Mouse (Mus musculus): ENCODE measurements at regions not wholly inside any gene's neighbourhood (a gene's known extent, or its start where the extent isn't known, plus 50 kb on each side); places are given as distances from the start of the nearest gene placed in this dataset.
A peak's percentile ranks its signal among the peaks of the same experiment; 100 is the strongest.

- Histone ChIP-seq H3K4me3 (ENCODE audit: low read depth, low read length) (no peak overlapping the region), H3K27me3 (replicated peaks; ENCODE audit: control insufficient read depth, insufficient read depth, low read length) (no peaks in the 10 kb centered on the region), H3K9me3 (ENCODE audit: control insufficient read depth) (no peaks in the 10 kb centered on the region), H3K27ac (ENCODE audit: low read depth, low read length) (no peak overlapping the region), H3K36me3 (ENCODE audit: control insufficient read depth, insufficient read depth) (no peaks in the 10 kb centered on the region), H3K4me1 (replicated peaks; ENCODE audit: control insufficient read depth, insufficient read depth, low read length) (no peaks in the 10 kb centered on the region), H3K9ac (ENCODE audit: low read depth, low read length) (no peak overlapping the region), H3K4me2 (replicated peaks; ENCODE audit: low read depth) (no peak overlapping the region)
- no peak for ATAC-seq
- TF ChIP-seq CTCF (IDR thresholded peaks at IDR 0.05; ENCODE audit: low read depth): no peak
- WGBS: 64% methylated on average over 8 of the region's 8 CpGs
Measured at GRCm38 (mm10) chr12:91948602-91949167, 99.7 kb upstream of the Sel1l start.

GRCm38 (mm10) chr12:91947998-91948397 is 99.0 kb upstream of the Sel1l start:
- Histone ChIP-seq H3K9me3 (ENCODE audit: control insufficient read depth) (no peaks in the 10 kb centered on the region), H3K9ac (ENCODE audit: low read depth, low read length) (no peak overlapping the region), H3K4me1 (replicated peaks; ENCODE audit: control insufficient read depth, insufficient read depth, low read length) (no peaks in the 10 kb centered on the region), H3K4me2 (replicated peaks; ENCODE audit: low read depth) (no peak overlapping the region), H3K4me3 (ENCODE audit: low read depth, low read length) (no peak overlapping the region), H3K27ac (ENCODE audit: low read depth, low read length) (no peak overlapping the region), H3K27me3 (replicated peaks; ENCODE audit: control insufficient read depth, insufficient read depth, low read length) (no peaks in the 10 kb centered on the region), H3K36me3 (ENCODE audit: control insufficient read depth, insufficient read depth) (no peaks in the 10 kb centered on the region)
- WGBS: 75% methylated on average over 3 of the region's 3 CpGs
- no peak for ATAC-seq
- no peak for TF ChIP-seq CTCF (IDR thresholded peaks at IDR 0.05; ENCODE audit: low read depth)

- Histone ChIP-seq H3K9ac (ENCODE audit: low read depth, low read length) (no peak overlapping the region), H3K27me3 (replicated peaks; ENCODE audit: control insufficient read depth, insufficient read depth, low read length) (no peaks in the 10 kb centered on the region), H3K36me3 (ENCODE audit: control insufficient read depth, insufficient read depth) (no peaks in the 10 kb centered on the region), H3K9me3 (ENCODE audit: control insufficient read depth) (no peaks in the 10 kb centered on the region), H3K4me3 (ENCODE audit: low read depth, low read length) (no peak overlapping the region), H3K4me1 (replicated peaks; ENCODE audit: control insufficient read depth, insufficient read depth, low read length) (no peaks in the 10 kb centered on the region), H3K27ac (ENCODE audit: low read depth, low read length) (no peak overlapping the region), H3K4me2 (replicated peaks; ENCODE audit: low read depth) (no peak overlapping the region)
- ATAC-seq: no peak
- 94% methylated on average over 3 of the region's 3 CpGs for WGBS
- TF ChIP-seq CTCF (IDR thresholded peaks at IDR 0.05; ENCODE audit: low read depth): no peak
Measured at GRCm38 (mm10) chr12:91946541-91946940, 97.6 kb upstream of the Sel1l start.

- ATAC-seq: no peak
- no peak overlapping the region for H3K9ac ChIP-seq (ENCODE audit: low read depth, low read length)
- TF ChIP-seq CTCF (IDR thresholded peaks at IDR 0.05; ENCODE audit: low read depth): peak; percentile 44; the same call in 1 of the 2 replicates
- no peaks in the 10 kb centered on the region for H3K9me3 ChIP-seq (ENCODE audit: control insufficient read depth)
- H3K4me1 ChIP-seq (replicated peaks; ENCODE audit: control insufficient read depth, insufficient read depth, low read length): no peaks in the 10 kb centered on the region
- no peak overlapping the region for H3K4me2 ChIP-seq (replicated peaks; ENCODE audit: low read depth)
- no peaks in the 10 kb centered on the region for H3K27me3 ChIP-seq (replicated peaks; ENCODE audit: control insufficient read depth, insufficient read depth, low read length)
- no peak overlapping the region for H3K4me3 ChIP-seq (ENCODE audit: low read depth, low read length)
- H3K36me3 ChIP-seq (ENCODE audit: control insufficient read depth, insufficient read depth): no peaks in the 10 kb centered on the region
- H3K27ac ChIP-seq (ENCODE audit: low read depth, low read length): no peak overlapping the region
- 26% methylated on average over 7 of the region's 7 CpGs for WGBS
Measured at GRCm38 (mm10) chr12:91932490-91933361, 83.8 kb upstream of the Sel1l start.

GRCm38 (mm10) chr12:91931586-91931985 is 82.6 kb upstream of the Sel1l start:
- Histone ChIP-seq H3K9me3 (ENCODE audit: control insufficient read depth) (no peaks in the 10 kb centered on the region), H3K27me3 (replicated peaks; ENCODE audit: control insufficient read depth, insufficient read depth, low read length) (no peaks in the 10 kb centered on the region), H3K36me3 (ENCODE audit: control insufficient read depth, insufficient read depth) (no peaks in the 10 kb centered on the region), H3K9ac (ENCODE audit: low read depth, low read length) (no peak overlapping the region), H3K27ac (ENCODE audit: low read depth, low read length) (no peak overlapping the region), H3K4me2 (replicated peaks; ENCODE audit: low read depth) (no peak overlapping the region), H3K4me3 (ENCODE audit: low read depth, low read length) (no peak overlapping the region), H3K4me1 (replicated peaks; ENCODE audit: control insufficient read depth, insufficient read depth, low read length) (no peaks in the 10 kb centered on the region)
- 83% methylated on average over 6 of the region's 6 CpGs for WGBS
- no peak for TF ChIP-seq CTCF (IDR thresholded peaks at IDR 0.05; ENCODE audit: low read depth)
- ATAC-seq: no peak

- Histone ChIP-seq H3K4me3 (ENCODE audit: low read depth, low read length) (no peak overlapping the region), H3K9me3 (ENCODE audit: control insufficient read depth) (no peaks in the 10 kb centered on the region), H3K4me1 (replicated peaks; ENCODE audit: control insufficient read depth, insufficient read depth, low read length) (no peaks in the 10 kb centered on the region), H3K4me2 (replicated peaks; ENCODE audit: low read depth) (no peak overlapping the region), H3K27me3 (replicated peaks; ENCODE audit: control insufficient read depth, insufficient read depth, low read length) (no peaks in the 10 kb centered on the region), H3K9ac (ENCODE audit: low read depth, low read length) (no peak overlapping the region), H3K27ac (ENCODE audit: low read depth, low read length) (no peak overlapping the region), H3K36me3 (ENCODE audit: control insufficient read depth, insufficient read depth) (no peaks in the 10 kb centered on the region)
- no peak for TF ChIP-seq CTCF (IDR thresholded peaks at IDR 0.05; ENCODE audit: low read depth)
- WGBS: 56% methylated on average over 7 of the region's 7 CpGs
- ATAC-seq: no peak
Measured at GRCm38 (mm10) chr12:91929386-91930054, 80.6 kb upstream of the Sel1l start.
